Mouse (Mus musculus) liver, adult 2 months (tissue): ENCODE data around the gene Erfe. TPM values are rescaled to one million over a fixed set of nuclear protein-coding genes. Genes with fewer than 3 reads are reported as not detected.
A peak's percentile ranks its signal among the peaks of the same experiment; 100 is the strongest.

ENCODE experiments used
- DNase-seq: peaks from one replicate; pipeline ENCODE4 v3.0.0-alpha.2; 2011; ENCODE audit warnings: low read depth, low spot score; ENCODE audit errors: extremely low read depth
- H3K27ac ChIP-seq: fragments of 200-500 bp; replicated peaks from 2 replicates; pipeline ENCODE4 v1.5.1; 2012; ENCODE audit warnings: low read depth, mild to moderate bottlenecking, control low read depth, inconsistent platforms, low read length; ENCODE audit not compliant: insufficient read depth
- H3K27me3 ChIP-seq: fragments of 200-500 bp; 2 replicates; pipeline ENCODE4 v1.6.1; 2012; ENCODE audit warnings: mild to moderate bottlenecking, moderate library complexity, low read length, inconsistent platforms; ENCODE audit not compliant: control insufficient read depth, insufficient read depth
- H3K36me3 ChIP-seq: fragments of 200-500 bp; 2 replicates; pipeline ENCODE4 v1.6.1; 2012; ENCODE audit warnings: low read length, inconsistent platforms; ENCODE audit not compliant: control insufficient read depth, insufficient read depth
- H3K4me1 ChIP-seq: fragments of 200-500 bp; 2 replicates; pipeline ENCODE4 v1.6.1; 2011; ENCODE audit warnings: low read length; ENCODE audit not compliant: control insufficient read depth, insufficient read depth
- H3K4me3 ChIP-seq: fragments of 200-500 bp; 2 replicates; pipeline ENCODE4 v1.5.1; 2011; ENCODE audit warnings: low read depth, mild to moderate bottlenecking, control low read depth, low read length, moderate library complexity; ENCODE audit not compliant: insufficient read depth
- H3K79me2 ChIP-seq: fragments of 200-500 bp; 2 replicates; pipeline ENCODE4 v1.6.1; 2012; ENCODE audit warnings: inconsistent platforms, mild to moderate bottlenecking, low read length, moderate library complexity; ENCODE audit not compliant: control insufficient read depth, insufficient read depth
- H3K9ac ChIP-seq: fragments of 200-500 bp; 2 replicates; pipeline ENCODE4 v1.6.1; 2012; ENCODE audit warnings: low read depth, mild to moderate bottlenecking, control low read depth, inconsistent platforms, low read length
- CTCF ChIP-seq: fragments of 200-500 bp; IDR thresholded peaks from 2 replicates; pipeline ENCODE4 v1.5.1; 2011; ENCODE audit warnings: low read depth, low read length, control low read depth
- POLR2A ChIP-seq: fragments of 200-500 bp; IDR thresholded peaks from 2 replicates; pipeline ENCODE4 v1.6.1; 2011; ENCODE audit warnings: low read length, control low read depth; ENCODE audit not compliant: insufficient read depth; ENCODE audit errors: extremely low read depth
- WGBS: fragments of 180-500 bp; shearing (Covaris S2); methylation state at CpG from one replicate; pipeline ENCODE4 v1.1.7; 2018; 5-methylcytosine and 5-hydroxymethylcytosine counted together
- polyA plus RNA-seq: library from polyadenylated mRNA; depleted of rRNA; stranded (reverse); fragments of >200 nt; gene quantifications from 2 replicates; pipeline ENCODE4 v1.2.3, GENCODE M21; 2012
- total RNA-seq: library from RNA; depleted of rRNA; stranded (reverse); fragments of >200 nt; gene quantifications from 2 replicates; pipeline ENCODE4 v1.2.3, GENCODE M21; 2014

Erfe gene
- total and polyA plus RNA-seq, 2 experiments: not detected

DNA sequence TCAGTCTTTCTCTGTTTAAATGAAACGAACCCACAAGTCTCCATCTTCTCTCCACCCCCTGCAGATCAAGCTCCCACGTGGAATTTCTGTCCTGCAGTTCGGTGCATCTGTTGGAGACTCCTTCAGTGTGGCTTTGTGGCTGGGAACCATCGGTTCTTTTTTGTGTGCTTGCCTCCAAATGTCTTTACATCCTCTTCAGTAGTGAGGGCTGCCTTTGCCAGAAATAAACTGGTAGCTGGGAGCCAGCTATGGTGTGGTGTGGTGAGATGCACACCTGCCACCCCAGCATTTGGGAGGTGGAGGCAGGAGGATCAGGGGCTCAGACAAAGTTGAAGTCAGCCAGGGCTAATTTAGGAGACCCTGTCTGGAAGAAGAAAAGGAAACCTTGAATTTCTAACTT, 34.1 kb upstream of the Erfe start:
- 65% methylated on average over 4 of the region's 4 CpGs for WGBS
- Histone ChIP-seq H3K36me3 (no peaks in the 10 kb centered on the region), H3K79me2 (no peaks in the 10 kb centered on the region), H3K27ac (no peak overlapping the region), H3K9ac (no peak overlapping the region), H3K27me3 (no peaks in the 10 kb centered on the region), H3K4me1 (no peaks in the 10 kb centered on the region), H3K4me3 (no peak overlapping the region)
- TF ChIP-seq POLR2A (no peak), CTCF (no peak)
- no peak for DNase-seq

- no peak overlapping the region for H3K9ac ChIP-seq
- no peaks in the 10 kb centered on the region for H3K4me1 ChIP-seq
- H3K27ac ChIP-seq: no peak overlapping the region
- DNase-seq: no peak
- H3K27me3 ChIP-seq: no peaks in the 10 kb centered on the region
- no peak overlapping the region for H3K4me3 ChIP-seq
- TF ChIP-seq POLR2A: no peak
- no peak for TF ChIP-seq CTCF
- H3K79me2 ChIP-seq: no peaks in the 10 kb centered on the region
- no peaks in the 10 kb centered on the region for H3K36me3 ChIP-seq
Observed at GRCm38 (mm10) chr1:91333582-91333981, 32.6 kb upstream of the Erfe start.

DNA sequence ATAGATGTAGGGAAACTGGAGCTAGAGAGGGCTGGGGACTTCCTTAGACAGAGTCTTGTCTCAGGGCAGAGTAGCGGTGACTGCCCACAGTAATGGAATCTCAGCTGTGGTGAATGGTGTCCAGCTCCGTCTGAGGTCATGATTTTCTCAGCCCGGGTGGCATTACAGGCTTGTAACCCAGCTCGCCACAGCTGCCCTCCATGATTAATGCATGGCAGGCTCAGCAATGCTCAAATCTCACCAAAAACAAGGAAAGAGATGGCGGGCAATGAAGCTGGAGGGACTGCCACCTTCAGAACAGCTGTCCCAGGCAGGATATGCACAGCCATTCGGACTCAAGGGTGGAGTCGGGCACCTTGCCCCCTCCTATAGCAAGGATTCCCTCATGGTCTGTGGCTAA, 28.9 kb upstream of the Erfe start:
- no peak for DNase-seq
- TF ChIP-seq CTCF: no peak
- Histone ChIP-seq H3K36me3 (no peaks in the 10 kb centered on the region), H3K27me3 (no peaks in the 10 kb centered on the region; the same call in 1 of the 2 replicates), H3K4me1 (no peaks in the 10 kb centered on the region), H3K79me2 (no peaks in the 10 kb centered on the region), H3K4me3 (no peak overlapping the region), H3K9ac (no peak overlapping the region), H3K27ac (no peak overlapping the region)
- 91% methylated on average over 7 of the region's 7 CpGs for WGBS

DNA sequence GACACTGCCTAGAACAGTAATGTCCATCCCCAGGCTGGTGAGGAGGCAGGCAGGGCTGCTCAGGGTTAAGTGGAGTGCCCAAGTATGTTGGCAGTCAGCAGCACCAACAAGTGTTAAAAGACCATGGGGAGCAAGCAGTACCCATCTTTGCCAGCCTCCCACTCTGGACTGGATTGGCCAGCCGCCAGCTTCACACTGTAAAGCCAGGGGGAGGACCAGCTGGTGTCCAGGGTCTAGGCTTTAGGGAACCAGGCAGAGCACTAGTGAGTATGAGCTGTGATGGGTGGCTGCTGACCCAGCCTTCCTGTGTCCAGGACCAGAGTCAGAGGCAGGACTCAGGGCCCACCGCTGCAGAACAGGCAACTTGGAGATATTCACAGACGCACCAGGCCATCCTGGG, 22.2 kb upstream of the Erfe start:
- TF ChIP-seq CTCF: no peak
- no peak for TF ChIP-seq POLR2A
- no peak overlapping the region for H3K27ac ChIP-seq
- no peaks in the 10 kb centered on the region for H3K36me3 ChIP-seq
- H3K4me3 ChIP-seq: no peak overlapping the region
- H3K79me2 ChIP-seq: no peaks in the 10 kb centered on the region
- H3K4me1 ChIP-seq: no peaks in the 10 kb centered on the region
- peaks cover 16% of the 10 kb centered on the region for H3K27me3 ChIP-seq
- no peak for DNase-seq
- no peak overlapping the region for H3K9ac ChIP-seq
- WGBS: 81% methylated on average over 3 of the region's 3 CpGs

- Histone ChIP-seq H3K9ac (no peak overlapping the region), H3K27me3 (peaks cover 16% of the 10 kb centered on the region), H3K4me1 (no peaks in the 10 kb centered on the region), H3K27ac (no peak overlapping the region), H3K36me3 (no peaks in the 10 kb centered on the region), H3K79me2 (no peaks in the 10 kb centered on the region), H3K4me3 (no peak overlapping the region)
- TF ChIP-seq CTCF (peak; percentile 29; the same call in 1 of the 2 replicates), POLR2A (no peak)
- 6% methylated on average over 68 of the region's 68 CpGs for WGBS
- no peak for DNase-seq
Observed at GRCm38 (mm10) chr1:91344921-91345685, 21.1 kb upstream of the Erfe start.

GRCm38 (mm10) chr1:91346892-91347291, 19.3 kb upstream of the Erfe start:
- Histone ChIP-seq H3K36me3 (no peaks in the 10 kb centered on the region), H3K79me2 (no peaks in the 10 kb centered on the region), H3K27ac (no peak overlapping the region), H3K27me3 (peaks cover 16% of the 10 kb centered on the region), H3K4me1 (no peaks in the 10 kb centered on the region), H3K4me3 (no peak overlapping the region), H3K9ac (no peak overlapping the region)
- 36% methylated on average over 3 of the region's 3 CpGs for whole genome bisulfite sequencing
- TF ChIP-seq CTCF: peak; percentile 88
- TF ChIP-seq POLR2A: no peak
- DNase-seq: peak; percentile 38
